Mouse (Mus musculus) neural tube, embryonic 11.5 days (tissue): ENCODE data around the gene Tbc1d13. TPM values are rescaled to one million over a fixed set of nuclear protein-coding genes. Genes with fewer than 3 reads are reported as not detected.

Experiments
- ATAC-seq: fragments of 200-750 bp; cut with Nextera tagmentation; 2 replicates; pipeline ENCODE4 v1.8.0; 2017; ENCODE audit warnings: moderate number of reproducible peaks, mild to moderate bottlenecking, moderate TSS enrichment, moderate library complexity; ENCODE audit not compliant: insufficient read depth, low FRiP score, low TSS enrichment
- DNase-seq: peaks from one replicate; pipeline ENCODE4 v3.0.0-alpha.2; 2015; ENCODE audit warnings: low spot score
- H3K27ac ChIP-seq: fragments of 300-500 bp; sonication (generic); 2 replicates; pipeline ENCODE4 v1.5.1; 2014; ENCODE audit warnings: low read depth, mild to moderate bottlenecking, low read length
- H3K27me3 ChIP-seq: fragments of 300-500 bp; sonication (generic); 2 replicates; pipeline ENCODE4 v1.6.1; 2014; ENCODE audit warnings: mild to moderate bottlenecking, low read length, mixed read lengths; ENCODE audit not compliant: control insufficient read depth, insufficient read depth
- H3K36me3 ChIP-seq: fragments of 300-500 bp; sonication (generic); 2 replicates; pipeline ENCODE4 v1.6.1; 2014; ENCODE audit warnings: mild to moderate bottlenecking, low read length, moderate library complexity, mixed read lengths; ENCODE audit not compliant: control insufficient read depth, insufficient read depth
- H3K4me1 ChIP-seq: fragments of 300-500 bp; sonication (generic); 2 replicates; pipeline ENCODE4 v1.6.1; 2014; ENCODE audit warnings: low read length, mixed read lengths; ENCODE audit not compliant: control insufficient read depth, insufficient read depth
- H3K4me2 ChIP-seq: fragments of 300-500 bp; sonication (generic); 2 replicates; pipeline ENCODE4 v1.6.1; 2014; ENCODE audit warnings: low read depth, mild to moderate bottlenecking, moderate library complexity
- H3K4me3 ChIP-seq: fragments of 300-500 bp; sonication (generic); 2 replicates; pipeline ENCODE4 v1.5.1; 2014; ENCODE audit warnings: low read depth, low read length
- H3K9ac ChIP-seq: fragments of 300-500 bp; sonication (generic); 2 replicates; pipeline ENCODE4 v1.6.1; 2014; ENCODE audit warnings: mild to moderate bottlenecking, low read length
- H3K9me3 ChIP-seq: fragments of 300-500 bp; sonication (generic); 2 replicates; pipeline ENCODE4 v1.6.1; 2016; ENCODE audit warnings: low read length; ENCODE audit not compliant: control insufficient read depth
- WGBS: fragments of 180-500 bp; shearing (Covaris S2); extraction: QIAGEN DNeasy Blood & Tissue Kit; methylation state at CpG from one replicate; pipeline ENCODE4 v1.1.7; 2014; 5-methylcytosine and 5-hydroxymethylcytosine counted together
- polyA plus RNA-seq: library from polyadenylated mRNA; unstranded; fragments of >200 nt; fragmentation: Nextera tagmentation; extraction: Ambion mirVana; gene quantifications from 2 replicates; pipeline ENCODE4 v1.2.1, GENCODE M21; 2014

Tbc1d13 gene
- polyA plus RNA-seq, 1 experiment from 2014 or later = 12.4 TPM

GRCm38 (mm10) chr2:30164340-30164932, 30.9 kb downstream of the Tbc1d13 start:
- H3K27ac ChIP-seq = no peak overlapping the region
- 0 out of 2 replicates have a peak, but pooled peaks cover 5% of the 10 kb centered on the region for H3K9me3 ChIP-seq
- no peak for DNase-seq
- WGBS = 53% methylated on average over 9 of the region's 9 CpGs
- H3K27me3 ChIP-seq = no peaks in the 10 kb centered on the region
- no peaks in the 10 kb centered on the region for H3K4me1 ChIP-seq
- no peak overlapping the region for H3K4me3 ChIP-seq
- no peak overlapping the region for H3K4me2 ChIP-seq
- no peak for ATAC-seq
- no peak overlapping the region for H3K9ac ChIP-seq
- H3K36me3 ChIP-seq = no peaks in the 10 kb centered on the region

GRCm38 (mm10) chr2:30166677-30167076, 33.1 kb downstream of the Tbc1d13 start:
- no peak overlapping the region for H3K9ac ChIP-seq
- ATAC-seq = no peak
- no peak for DNase-seq
- H3K36me3 ChIP-seq = no peaks in the 10 kb centered on the region
- H3K4me3 ChIP-seq = no peak overlapping the region
- H3K9me3 ChIP-seq = 0 out of 2 replicates have a peak, but pooled peaks cover 5% of the 10 kb centered on the region
- 65% methylated on average over 4 of the region's 4 CpGs for WGBS
- H3K27me3 ChIP-seq = no peaks in the 10 kb centered on the region
- H3K27ac ChIP-seq = no peak overlapping the region
- H3K4me1 ChIP-seq = no peaks in the 10 kb centered on the region
- no peak overlapping the region for H3K4me2 ChIP-seq

- Histone ChIP-seq H3K27ac (peak within 1 kb of the TSS; percentile 80), H3K9me3 (0 out of 2 replicates have a peak, but pooled peaks cover 3% of the 10 kb centered on the region), H3K9ac (peak within 1 kb of the TSS; percentile 73), H3K36me3 (peaks cover 17% of the 10 kb centered on the region), H3K4me2 (peak within 1 kb of the TSS; percentile 94), H3K4me3 (peak within 1 kb of the TSS; percentile 62), H3K27me3 (no peaks in the 10 kb centered on the region), H3K4me1 (no peaks in the 10 kb centered on the region; the same call in 1 of the 2 replicates)
- peak; percentile 91 for ATAC-seq
- peak; percentile 85 for DNase-seq
- under 1% methylated on average over 74 of the region's 75 CpGs for WGBS
These were observed 37.9 kb downstream of the Tbc1d13 start, which contains the start of gene Endog for GRCm38 (mm10) chr2:30171371-30171996. Gene Endog, plus strand, starts transcription at chr2:30171493.

GRCm38 (mm10) chr2:30171997-30172382, 38.4 kb downstream of the Tbc1d13 start:
- WGBS = 4% methylated on average over 18 of the region's 19 CpGs
- H3K27ac ChIP-seq = peak overlapping the region; percentile 80
- DNase-seq (no peak), ATAC-seq (peak; percentile 20)
- peaks cover 18% of the 10 kb centered on the region for H3K36me3 ChIP-seq
- H3K9ac ChIP-seq = peak overlapping the region; percentile 73
- H3K4me3 ChIP-seq = peak overlapping the region; percentile 62
- peak overlapping the region; percentile 94 for H3K4me2 ChIP-seq
- no peaks in the 10 kb centered on the region for H3K27me3 ChIP-seq
- H3K4me1 ChIP-seq = no peaks in the 10 kb centered on the region; the same call in 1 of the 2 replicates
- H3K9me3 ChIP-seq = no peaks in the 10 kb centered on the region

GRCm38 (mm10) chr2:30173541-30174240, 40.1 kb downstream of the Tbc1d13 start:
- ATAC-seq (no peak), DNase-seq (no peak)
- Histone ChIP-seq H3K4me1 (peaks cover 6% of the 10 kb centered on the region), H3K4me3 (no peak overlapping the region), H3K36me3 (peaks cover 18% of the 10 kb centered on the region), H3K9ac (no peak overlapping the region), H3K4me2 (no peak overlapping the region), H3K9me3 (no peaks in the 10 kb centered on the region), H3K27me3 (no peaks in the 10 kb centered on the region), H3K27ac (no peak overlapping the region)
- WGBS = 95% methylated on average over 20 of the region's 20 CpGs

- DNase-seq (no peak), ATAC-seq (no peak)
- H3K36me3 ChIP-seq = peaks cover 18% of the 10 kb centered on the region
These were observed 42.4 kb downstream of the Tbc1d13 start for GRCm38 (mm10) chr2:30175897-30176296.

GRCm38 (mm10) chr2:30176561-30176960, 43.0 kb downstream of the Tbc1d13 start:
- Histone ChIP-seq H3K36me3 (peaks cover 18% of the 10 kb centered on the region), H3K9me3 (no peaks in the 10 kb centered on the region), H3K4me3 (no peak overlapping the region), H3K4me2 (no peak overlapping the region), H3K9ac (no peak overlapping the region), H3K27ac (no peak overlapping the region), H3K4me1 (peaks cover 6% of the 10 kb centered on the region), H3K27me3 (no peaks in the 10 kb centered on the region)
- 89% methylated on average over 2 of the region's 2 CpGs for WGBS
- DNase-seq (no peak), ATAC-seq (no peak)

More at GRCm38 (mm10) chr2:30175897-30176296, 42.4 kb downstream of the Tbc1d13 start:
- no peak overlapping the region for H3K27ac ChIP-seq
- no peaks in the 10 kb centered on the region for H3K27me3 ChIP-seq
- H3K4me2 ChIP-seq = no peak overlapping the region
- H3K4me1 ChIP-seq = peaks cover 6% of the 10 kb centered on the region
- H3K9ac ChIP-seq = no peak overlapping the region
- no peaks in the 10 kb centered on the region for H3K9me3 ChIP-seq
- H3K4me3 ChIP-seq = no peak overlapping the region
- 91% methylated on average over 8 of the region's 8 CpGs for WGBS

- DNase-seq = peak; percentile 98
- ATAC-seq = peak; percentile 99
- Histone ChIP-seq H3K27me3 (no peaks in the 10 kb centered on the region), H3K9me3 (no peaks in the 10 kb centered on the region), H3K4me3 (peak within 1 kb of the TSS; percentile 68), H3K27ac (no peak within 1 kb of the TSS), H3K4me1 (peaks cover 6% of the 10 kb centered on the region), H3K9ac (peak within 1 kb of the TSS; percentile 60), H3K36me3 (peaks cover 18% of the 10 kb centered on the region), H3K4me2 (peak within 1 kb of the TSS; percentile 70)
- 3% methylated on average over 54 of the region's 54 CpGs for WGBS
These were observed 44.4 kb downstream of the Tbc1d13 start, which contains the start of gene Spout1 for GRCm38 (mm10) chr2:30177700-30178675. Gene Spout1, minus strand, starts transcription at chr2:30178459.
